Mouse (Mus musculus) central nervous system, embryonic 14 days (tissue): ENCODE results near the gene Dusp14. TPM values are rescaled to one million over a fixed set of nuclear protein-coding genes. Genes with fewer than 3 reads are reported as not detected.

Experiments used
- polyA plus RNA-seq: library from polyadenylated mRNA; depleted of rRNA; stranded (reverse); fragments of >200 nt; gene quantifications from 2 replicates; pipeline ENCODE4 v1.2.3, GENCODE M21; 2012; rRNA removed

Dusp14 gene
- polyA plus RNA-seq: 14.3 and 22.0 TPM in 2 replicates

GRCm38 (mm10) chr11:84069034-84069370, at the start of gene Dusp14:
Gene Dusp14, minus strand, starts transcription at chr11:84069261.

Other genes starting within 250 kb of the Dusp14 start
- 0.08 and 0.14 TPM in 2 replicates for gene Hnf1b, start 219.2 kb downstream of the Dusp14 start, polyA plus RNA-seq
- gene Ddx52, start 127.2 kb downstream of the Dusp14 start, polyA plus RNA-seq: 19.7 and 21.7 TPM in 2 replicates
- 26.2 and 28.9 TPM in 2 replicates for gene Synrg, start 104.8 kb downstream of the Dusp14 start, polyA plus RNA-seq
- gene Tada2a, start 60.3 kb upstream of the Dusp14 start, polyA plus RNA-seq: 55.1 and 58.1 TPM in 2 replicates
- 29.3 and 29.5 TPM in 2 replicates for gene Acaca, start 60.4 kb upstream of the Dusp14 start, polyA plus RNA-seq
- gene Gm11437, start 98.2 kb upstream of the Dusp14 start, polyA plus RNA-seq: not detected in 2 replicates